Mouse (Mus musculus): ENCODE data around the gene Trmt5.

GRCm38 (mm10) chr12:73325617-73326016 lies 39.1 kb upstream of the Trmt5 start:
- no peak for TF ChIP-seq CTCF (IDR thresholded peaks at IDR 0.05; ENCODE audit: control insufficient read depth, insufficient read depth, insufficient read length)
- no peak for TF ChIP-seq MYOD1 (IDR thresholded peaks at IDR 0.05; ENCODE audit: control insufficient read depth, insufficient read length, low read depth)

Measured in C2C12 (cell line).